Mouse (Mus musculus) intestine, postnatal 0 days (tissue): Measurements from ENCODE around the gene Add2. TPM values are rescaled to one million over a fixed set of nuclear protein-coding genes. Genes with fewer than 3 reads are reported as not detected.
"Not testable (repeated sequence)": the region's sequence is repeated elsewhere in the genome, so short reads cannot be mapped to it uniquely, and the experiment has no call there.

Experiments
- ATAC-seq: fragments of 200-750 bp; cut with Nextera tagmentation; 2 replicates; pipeline ENCODE4 v1.8.0; 2017; ENCODE audit warnings: mild to moderate bottlenecking, moderate TSS enrichment, moderate library complexity
- H3K27ac ChIP-seq: fragments of 300-500 bp; sonication (generic); 2 replicates; pipeline ENCODE4 v1.5.1; 2014; ENCODE audit warnings: mild to moderate bottlenecking, low read depth, low read length, moderate library complexity
- H3K27me3 ChIP-seq: fragments of 300-500 bp; sonication (generic); replicated peaks from 2 replicates; pipeline ENCODE4 v1.6.1; 2014; ENCODE audit warnings: low read length, mixed read lengths; ENCODE audit not compliant: control insufficient read depth, insufficient read depth
- H3K36me3 ChIP-seq: fragments of 300-500 bp; sonication (generic); 2 replicates; pipeline ENCODE4 v1.6.1; 2014; ENCODE audit warnings: mild to moderate bottlenecking, moderate library complexity; ENCODE audit not compliant: control insufficient read depth, insufficient read depth
- H3K4me1 ChIP-seq: fragments of 300-500 bp; sonication (generic); replicated peaks from 2 replicates; pipeline ENCODE4 v1.6.1; 2014; ENCODE audit warnings: antibody characterized with exemption, low read length, mixed read lengths; ENCODE audit not compliant: control insufficient read depth, insufficient read depth
- H3K4me2 ChIP-seq: fragments of 300-500 bp; sonication (generic); replicated peaks from 2 replicates; pipeline ENCODE4 v1.6.1; 2014; ENCODE audit warnings: low read depth, mild to moderate bottlenecking, moderate library complexity
- H3K4me3 ChIP-seq: fragments of 300-500 bp; sonication (generic); 2 replicates; pipeline ENCODE4 v1.5.1; 2014; ENCODE audit warnings: low read depth, low read length
- H3K9ac ChIP-seq: fragments of 300-500 bp; sonication (generic); 2 replicates; pipeline ENCODE4 v1.6.1; 2014; ENCODE audit warnings: mild to moderate bottlenecking, low read depth, low read length
- H3K9me3 ChIP-seq: fragments of 300-500 bp; sonication (generic); 2 replicates; pipeline ENCODE4 v1.6.1; 2016; ENCODE audit warnings: mixed run types; ENCODE audit not compliant: control insufficient read depth
- CTCF ChIP-seq: sonication (generic); IDR thresholded peaks from 2 replicates; pipeline ENCODE4 v1.5.1; 2016; ENCODE audit warnings: low read depth, mild to moderate bottlenecking, control low read depth, antibody characterized with exemption, moderate library complexity
- WGBS: fragments of 180-500 bp; shearing (Covaris S2); extraction: QIAGEN DNeasy Blood & Tissue Kit; methylation state at CpG from one replicate; pipeline ENCODE4 v1.1.7; 2014; 5-methylcytosine and 5-hydroxymethylcytosine counted together
- polyA plus RNA-seq: library from polyadenylated mRNA; unstranded; fragments of >200 nt; fragmentation: Nextera tagmentation; extraction: Ambion mirVana; gene quantifications from 2 replicates; pipeline ENCODE4 v1.2.1, GENCODE M21; 2015

The Add2 gene
- polyA plus RNA-seq = 2.0 and 2.1 TPM in 2 replicates

DNA sequence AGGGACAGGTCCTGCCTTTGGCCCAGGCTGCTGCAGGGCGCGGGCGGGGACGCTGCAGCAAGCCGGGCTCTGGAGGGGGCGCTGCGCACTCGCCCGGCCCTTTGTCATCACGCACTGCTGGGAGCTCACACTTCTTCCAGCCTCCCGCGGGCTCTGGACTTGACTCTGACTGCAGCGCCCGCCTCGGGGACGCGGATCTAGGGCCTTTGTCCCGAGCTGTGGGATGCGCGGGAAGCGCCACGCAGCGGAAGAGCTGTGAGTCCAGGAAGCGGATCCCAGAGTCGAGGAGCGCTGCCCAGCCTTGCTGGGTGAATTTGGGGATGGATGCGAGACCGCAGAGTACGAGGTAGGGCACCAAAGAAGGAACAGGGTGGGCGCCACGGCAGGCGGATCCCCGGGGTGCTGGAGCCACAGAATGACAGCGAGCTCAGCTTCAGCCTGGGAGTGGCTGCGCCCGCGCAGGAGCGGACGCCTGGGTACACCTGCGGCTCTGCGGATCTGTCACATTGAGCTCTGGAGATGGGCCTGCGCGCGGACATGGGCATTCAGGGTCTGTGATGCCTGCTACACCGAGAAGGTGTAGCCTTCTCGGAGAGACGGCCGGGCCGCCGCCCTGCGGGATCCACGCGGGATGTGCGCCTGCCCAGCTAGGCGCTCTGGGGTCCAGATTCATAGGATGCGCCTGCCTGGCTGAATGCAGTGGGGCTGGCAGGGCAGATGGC is at the start of gene Add2:
Gene Add2, plus strand, starts transcription at position 81 of the 722 bp plus-strand sequence.
- no peaks in the 10 kb centered on the region for H3K36me3 ChIP-seq
- H3K27me3 ChIP-seq = peaks cover 15% of the 10 kb centered on the region
- H3K4me1 ChIP-seq = no peaks in the 10 kb centered on the region
- no peak within 1 kb of the TSS for H3K9ac ChIP-seq
- peak within 1 kb of the TSS; percentile 34 for H3K4me3 ChIP-seq
- ATAC-seq = no peak
- 1% methylated on average over 55 of the region's 56 CpGs for WGBS
- H3K9me3 ChIP-seq = no peaks in the 10 kb centered on the region
- H3K27ac ChIP-seq = no peak within 1 kb of the TSS; the same call in 1 of the 2 replicates
- TF ChIP-seq CTCF = peak; percentile 49
- H3K4me2 ChIP-seq = peak within 1 kb of the TSS; percentile 73

DNA sequence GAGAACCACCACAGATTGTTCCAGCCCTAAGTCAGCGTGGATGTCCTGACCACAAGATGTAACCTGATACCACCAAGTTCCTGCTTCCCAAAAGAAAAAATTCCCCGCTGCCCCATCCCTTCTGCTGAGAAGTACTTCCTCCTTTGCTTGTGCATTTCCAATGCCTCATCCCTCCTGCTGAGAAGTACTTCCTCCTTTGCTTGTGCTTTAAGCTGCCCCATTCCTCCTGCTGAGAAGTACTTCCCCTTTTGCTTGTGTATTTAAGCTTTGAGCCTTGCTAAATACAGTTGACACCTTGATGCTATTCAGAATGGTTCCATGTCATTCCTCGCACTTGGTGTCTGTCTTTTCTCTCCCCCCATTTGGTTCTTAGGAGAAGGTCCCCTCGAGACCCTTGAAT is 49.7 kb upstream of the Add2 start:
- not testable (repeated sequence) for H3K4me3 ChIP-seq, H3K9me3 ChIP-seq, H3K9ac ChIP-seq, H3K4me2 ChIP-seq, H3K27me3 ChIP-seq, H3K36me3 ChIP-seq, H3K4me1 ChIP-seq, H3K27ac ChIP-seq, ATAC-seq
- WGBS = 87% methylated on average over 4 of the region's 4 CpGs

DNA sequence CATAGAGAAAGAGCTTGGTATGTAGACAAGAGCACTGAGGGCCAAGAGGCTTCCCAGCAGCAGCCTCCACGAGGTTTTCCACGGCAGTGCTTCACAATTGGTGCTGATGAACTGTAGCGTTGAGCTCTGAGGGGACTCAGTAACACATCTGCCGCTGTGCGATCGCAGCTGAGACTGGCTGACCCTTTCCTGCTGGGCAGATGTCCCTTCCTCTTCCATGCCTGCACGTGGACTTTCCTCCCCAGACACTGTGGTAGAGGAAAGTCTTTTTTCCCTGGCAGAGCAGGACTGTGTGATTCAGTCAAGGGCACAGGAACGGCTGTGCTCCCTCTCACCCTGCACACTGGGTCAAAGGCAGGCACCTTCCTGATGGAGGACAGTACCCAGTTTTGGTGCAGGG is 44.1 kb upstream of the Add2 start:
- no peak for ATAC-seq
- no peak overlapping the region for H3K9ac ChIP-seq
- no peak overlapping the region for H3K4me3 ChIP-seq
- no peak overlapping the region for H3K4me2 ChIP-seq
- TF ChIP-seq CTCF = no peak
- no peak overlapping the region for H3K27ac ChIP-seq
- H3K27me3 ChIP-seq = no peaks in the 10 kb centered on the region
- no peaks in the 10 kb centered on the region for H3K9me3 ChIP-seq
- WGBS = 81% methylated on average over 8 of the region's 8 CpGs
- H3K4me1 ChIP-seq = no peaks in the 10 kb centered on the region
- H3K36me3 ChIP-seq = no peaks in the 10 kb centered on the region

DNA sequence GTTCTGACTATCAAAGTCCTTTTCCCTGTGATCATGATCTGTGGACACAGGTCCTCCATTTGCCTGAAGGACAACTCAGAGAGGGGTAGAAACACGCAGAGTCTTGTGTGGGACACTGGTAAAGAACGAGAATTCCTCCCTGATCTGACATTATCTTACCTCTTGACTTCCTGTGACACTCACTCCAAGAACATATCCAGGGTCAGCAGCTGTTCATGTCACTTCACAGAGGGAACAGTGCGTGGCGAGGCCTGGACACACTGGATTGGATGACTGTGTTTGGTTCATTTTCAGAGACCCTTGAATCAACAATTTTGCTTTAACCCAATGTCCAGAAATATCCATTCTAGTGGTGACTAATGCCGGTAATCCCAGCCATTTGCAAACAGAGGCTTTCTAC is 38.9 kb upstream of the Add2 start:
- H3K27ac ChIP-seq, H3K27me3 ChIP-seq, H3K36me3 ChIP-seq, H3K4me3 ChIP-seq, H3K9me3 ChIP-seq, ATAC-seq, H3K4me2 ChIP-seq, H3K4me1 ChIP-seq, H3K9ac ChIP-seq: not testable (repeated sequence)
- WGBS = 87% methylated on average over 5 of the region's 5 CpGs

DNA sequence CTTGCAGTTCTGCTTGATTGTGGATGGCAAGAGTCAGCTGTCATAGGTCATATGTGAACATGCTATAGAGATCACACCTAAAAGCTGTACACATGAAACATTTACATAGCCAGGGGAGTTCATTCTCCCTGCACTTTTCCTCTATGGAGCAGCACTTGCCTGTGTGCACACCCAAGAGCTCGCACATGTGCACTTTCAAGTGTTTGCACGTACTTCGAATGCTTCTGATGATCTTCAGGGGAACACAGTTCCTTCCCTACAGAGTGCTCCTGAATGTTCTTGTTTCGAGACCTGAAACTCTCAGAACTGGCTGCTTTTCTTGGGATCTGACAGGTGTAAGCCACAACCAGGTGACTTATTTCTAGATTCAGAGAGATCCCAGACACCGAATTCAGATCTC is 37.7 kb upstream of the Add2 start:
- not testable (repeated sequence) for H3K27me3 ChIP-seq, H3K9ac ChIP-seq, H3K4me1 ChIP-seq, H3K27ac ChIP-seq, H3K36me3 ChIP-seq, ATAC-seq, H3K9me3 ChIP-seq, H3K4me2 ChIP-seq, H3K4me3 ChIP-seq
- 73% methylated on average over 5 of the region's 5 CpGs for WGBS

DNA sequence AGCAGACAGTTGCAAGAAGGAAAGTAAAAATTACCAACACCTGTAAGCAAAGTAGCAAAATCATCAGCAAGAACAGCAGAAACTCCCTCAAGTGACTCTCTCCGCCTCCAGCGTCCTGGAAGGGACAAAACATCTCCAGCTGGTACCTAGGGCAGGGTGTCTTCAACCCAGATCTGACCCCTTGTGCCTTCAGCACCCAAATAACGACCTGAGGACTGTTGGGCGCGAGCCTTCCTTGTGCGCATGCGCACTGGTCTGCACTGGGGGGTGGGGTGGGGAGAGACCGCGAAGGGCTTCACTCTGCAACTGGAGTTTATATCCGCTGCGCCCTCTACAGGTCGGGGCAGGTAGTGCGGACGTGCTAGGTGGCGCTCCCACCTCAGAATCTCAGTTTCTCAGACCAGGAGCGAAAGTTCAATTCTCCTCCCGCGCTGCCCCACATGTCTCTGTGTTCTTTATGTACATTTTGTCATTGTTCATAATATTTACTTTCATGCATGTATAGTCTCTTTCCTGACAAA is 25.0 kb upstream of the Add2 start:
- Histone ChIP-seq H3K4me3 (no peak overlapping the region), H3K4me2 (no peak overlapping the region), H3K9ac (no peak overlapping the region), H3K27ac (no peak overlapping the region), H3K27me3 (no peaks in the 10 kb centered on the region), H3K4me1 (no peaks in the 10 kb centered on the region), H3K9me3 (0 out of 2 replicates have a peak, but pooled peaks cover 3% of the 10 kb centered on the region), H3K36me3 (no peaks in the 10 kb centered on the region)
- ATAC-seq = no peak
- peak; percentile 57 for TF ChIP-seq CTCF
- WGBS = 71% methylated on average over 18 of the region's 18 CpGs
